Mouse (Mus musculus): ENCODE measurements at regions not wholly inside any gene's neighbourhood (a gene's known extent, or its start where the extent isn't known, plus 50 kb on each side); places are given as distances from the start of the nearest gene placed in this dataset.

GRCm38 (mm10) chr13:28573364-28573763 lies 316.0 kb downstream of the Gm11361 start:
- DNase-seq (ENCODE audit: low spot score): no peak

DNA sequence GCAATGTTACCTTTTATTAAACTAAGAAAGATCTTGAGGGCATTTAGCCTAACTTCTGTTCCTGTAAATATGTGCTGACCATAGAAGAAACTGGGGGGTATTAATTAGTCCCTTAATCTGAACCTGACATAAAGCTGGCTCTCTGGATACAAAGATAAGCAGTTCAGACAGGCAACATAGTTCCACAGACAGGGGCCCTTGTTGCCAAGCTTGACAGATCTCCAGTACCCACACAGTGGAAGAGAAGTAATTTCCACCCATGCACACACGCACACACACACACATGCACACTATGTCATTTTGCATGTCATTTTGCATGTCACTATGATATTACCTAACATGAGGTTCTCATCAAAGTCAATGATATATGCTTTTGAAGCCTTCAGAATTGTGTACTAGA lies 315.1 kb downstream of the Gm11361 start:
- no peak for DNase-seq (ENCODE audit: low spot score)

GRCm38 (mm10) chr13:28571716-28572115 lies 314.4 kb downstream of the Gm11361 start:
- no peak for DNase-seq (ENCODE audit: low spot score)

DNA sequence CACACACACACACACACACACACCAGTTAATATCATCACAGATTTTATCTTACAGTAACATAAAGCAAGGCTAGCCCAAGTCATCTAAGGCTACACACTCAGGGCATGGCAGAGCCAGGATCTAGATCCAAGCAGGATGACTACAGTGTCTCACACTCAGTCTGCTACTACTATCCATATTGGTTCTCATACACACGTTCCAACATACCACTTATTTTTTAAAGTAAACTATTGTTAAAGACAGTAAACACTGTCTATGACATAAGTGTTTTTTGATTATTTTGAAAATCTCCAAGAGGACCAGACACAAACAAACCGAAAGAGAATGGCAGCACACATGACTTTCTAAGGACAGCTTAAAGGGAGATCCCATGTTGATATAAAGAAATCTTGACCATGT lies 306.3 kb downstream of the Gm11361 start:
- DNase-seq (ENCODE audit: low spot score): no peak

GRCm38 (mm10) chr13:28560081-28560480 lies 302.8 kb downstream of the Gm11361 start:
- no peak for DNase-seq (ENCODE audit: low spot score)

- DNase-seq (ENCODE audit: low spot score): no peak
Measured at GRCm38 (mm10) chr13:28557032-28557570, 299.8 kb downstream of the Gm11361 start.

DNA sequence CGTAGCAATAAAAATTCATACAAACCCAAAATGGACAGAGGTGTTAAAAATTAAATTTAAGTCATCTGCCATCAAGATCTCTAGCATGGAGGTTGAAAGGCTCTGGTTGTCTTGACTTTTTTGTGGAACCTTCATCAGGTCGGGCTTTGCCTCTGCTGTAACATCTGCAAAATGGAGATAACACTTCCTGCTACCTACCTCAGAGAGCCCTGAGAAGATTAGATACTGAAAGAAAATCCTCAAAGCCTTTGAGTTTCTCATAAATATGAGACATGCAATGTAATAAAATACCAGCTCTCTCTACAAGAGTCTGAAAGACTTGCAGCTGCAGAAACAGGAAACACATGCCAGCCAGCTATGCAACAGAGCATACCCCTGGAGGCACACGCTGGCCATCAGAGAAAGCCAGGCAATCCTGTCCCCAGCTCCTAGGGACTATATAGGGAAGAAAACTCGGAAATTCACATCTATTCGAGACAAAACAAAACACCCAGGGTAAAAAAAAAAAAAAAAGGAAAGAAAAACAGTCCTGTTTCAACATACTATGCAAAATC lies 299.1 kb downstream of the Gm11361 start:
- DNase-seq (ENCODE audit: low spot score): no peak

DNA sequence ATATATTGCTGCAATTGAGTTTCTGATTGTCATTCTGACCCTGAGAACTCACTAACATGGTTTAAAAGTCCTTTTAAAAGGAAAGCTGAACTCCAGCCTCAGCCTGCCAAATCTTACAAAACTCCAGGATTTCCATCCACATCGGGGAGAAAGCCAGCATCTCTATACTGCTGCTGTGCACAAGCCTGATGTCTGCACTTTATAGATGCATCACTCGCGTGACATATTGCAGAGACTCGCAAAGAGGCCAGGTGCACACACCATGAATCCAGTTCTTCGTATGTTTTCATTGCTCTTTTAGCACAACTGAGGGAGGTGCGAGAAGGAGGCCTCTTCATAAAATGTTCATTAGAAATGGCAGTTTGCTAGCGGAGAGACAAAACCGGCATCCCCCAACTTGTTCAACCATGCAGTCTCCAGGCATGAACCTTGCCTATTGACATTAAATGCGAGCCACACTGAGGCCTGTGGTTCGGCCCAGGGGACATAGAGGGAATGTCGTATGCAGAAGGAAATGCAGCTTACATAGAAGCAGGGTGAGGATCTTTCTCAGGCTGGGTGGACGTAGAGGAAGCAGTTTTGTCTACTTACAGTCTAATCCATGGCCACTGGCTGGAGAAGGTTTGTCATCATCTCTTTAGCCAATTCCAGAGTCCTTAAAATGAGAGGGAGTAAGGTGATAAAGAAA lies 297.0 kb downstream of the Gm11361 start:
- DNase-seq (ENCODE audit: low spot score): no peak

DNA sequence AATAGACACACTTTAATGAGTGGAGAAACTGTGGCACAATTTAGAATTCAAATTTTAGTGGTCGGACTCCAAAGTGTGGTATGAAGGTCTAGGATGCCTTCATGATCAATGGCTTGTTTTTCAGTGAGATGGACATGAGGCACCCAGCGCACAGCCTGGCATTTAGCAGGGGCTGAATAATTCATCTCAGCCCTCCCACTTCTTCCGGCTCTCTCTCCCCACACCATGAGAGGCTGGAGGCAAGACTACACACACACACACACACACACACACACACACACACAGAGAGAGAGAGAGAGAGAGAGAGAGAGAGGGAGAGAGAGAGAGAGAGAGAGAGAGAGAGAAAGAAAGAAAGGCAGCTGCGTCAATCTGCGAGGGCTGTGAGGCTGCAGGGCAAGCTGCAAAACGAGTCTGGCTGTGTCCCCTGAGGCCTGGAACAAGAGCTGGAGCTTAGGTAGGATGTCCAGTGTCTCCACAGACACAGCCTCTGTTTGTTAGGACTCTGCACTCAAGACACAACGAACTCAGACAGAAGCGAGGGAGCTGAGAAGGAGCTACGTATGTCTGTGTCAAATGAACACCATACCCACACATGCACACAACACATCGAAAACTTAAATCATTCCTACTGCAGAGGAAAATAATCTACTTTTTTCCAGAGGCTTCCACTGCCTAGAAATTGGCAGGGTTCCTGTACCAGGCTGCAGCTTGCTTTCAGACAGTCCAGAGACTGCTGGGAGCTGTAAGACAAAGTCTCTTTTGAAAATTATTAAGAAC lies 295.8 kb downstream of the Gm11361 start:
- no peak for DNase-seq (ENCODE audit: low spot score)

DNA sequence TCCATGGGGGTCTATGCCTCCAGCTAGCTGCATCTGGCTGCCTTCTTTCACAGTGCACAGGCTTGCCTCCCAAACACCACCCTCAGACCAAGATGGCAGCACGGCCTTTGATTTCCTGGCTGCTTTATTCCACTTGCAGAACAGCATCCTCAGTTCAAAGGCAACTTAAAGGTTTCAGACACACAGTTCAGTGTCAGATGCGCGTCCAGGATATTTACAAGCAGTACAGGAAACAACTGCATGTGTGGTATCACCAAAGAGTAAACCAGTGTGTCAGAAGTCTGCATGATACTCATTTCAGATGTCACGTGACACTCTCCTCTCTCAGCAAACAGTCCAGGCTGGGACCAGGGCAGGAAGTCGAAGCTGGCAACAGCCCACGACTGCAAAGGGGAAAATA lies 294.2 kb downstream of the Gm11361 start:
- no peak for DNase-seq (ENCODE audit: low spot score)

- no peak for DNase-seq (ENCODE audit: low spot score)
Measured at GRCm38 (mm10) chr13:28545797-28546196, 288.5 kb downstream of the Gm11361 start.

GRCm38 (mm10) chr13:28545337-28545736 lies 288.0 kb downstream of the Gm11361 start:
- DNase-seq (ENCODE audit: low spot score): no peak

- no peak for DNase-seq (ENCODE audit: low spot score)
Measured at GRCm38 (mm10) chr13:28544819-28545180, 287.5 kb downstream of the Gm11361 start.

GRCm38 (mm10) chr13:28544003-28544818 lies 286.9 kb downstream of the Gm11361 start:
- DNase-seq (ENCODE audit: low spot score): no peak

- no peak for DNase-seq (ENCODE audit: low spot score)
Measured at GRCm38 (mm10) chr13:28541607-28542006, 284.3 kb downstream of the Gm11361 start.

DNA sequence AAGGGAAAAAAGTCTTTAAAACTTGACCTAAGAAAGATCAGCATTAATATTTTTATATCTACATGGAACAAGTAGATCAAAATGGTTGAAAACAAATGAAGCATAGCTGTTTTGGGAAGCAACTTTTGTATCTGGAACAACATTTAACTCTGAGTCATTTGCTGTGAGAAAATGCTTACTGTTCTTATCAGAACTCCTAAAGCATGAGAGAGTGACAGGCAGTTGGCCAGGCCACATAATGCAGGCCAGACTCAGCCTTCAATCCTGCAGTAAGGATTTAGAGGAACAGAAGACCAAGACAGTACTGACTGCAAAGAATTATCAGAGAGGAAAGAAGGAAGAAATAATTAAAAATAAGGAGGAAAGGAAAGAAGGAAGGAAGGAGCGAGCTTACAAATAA lies 275.8 kb downstream of the Gm11361 start:
- DNase-seq (ENCODE audit: low spot score): no peak

DNA sequence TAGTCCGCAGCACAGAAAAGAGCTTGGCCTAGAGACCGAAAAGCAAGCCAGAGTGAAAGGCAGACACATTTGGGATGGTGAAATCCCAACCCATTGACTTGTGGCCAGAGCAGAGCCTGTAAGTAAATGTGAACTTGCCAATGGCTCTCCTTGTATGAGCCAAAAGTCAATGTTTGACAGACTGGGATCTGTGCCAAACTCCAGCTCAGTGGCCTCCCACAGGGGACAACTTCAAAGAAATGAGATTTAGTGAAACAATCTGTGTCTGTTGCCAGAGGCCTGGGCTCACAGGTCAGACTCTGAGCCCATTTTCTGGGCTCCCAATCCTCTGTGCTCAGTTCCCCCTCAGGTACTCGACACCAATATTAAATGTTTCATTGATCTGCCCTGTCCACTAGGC lies 274.9 kb downstream of the Gm11361 start:
- peak; percentile 58 for DNase-seq (ENCODE audit: low spot score)

DNA sequence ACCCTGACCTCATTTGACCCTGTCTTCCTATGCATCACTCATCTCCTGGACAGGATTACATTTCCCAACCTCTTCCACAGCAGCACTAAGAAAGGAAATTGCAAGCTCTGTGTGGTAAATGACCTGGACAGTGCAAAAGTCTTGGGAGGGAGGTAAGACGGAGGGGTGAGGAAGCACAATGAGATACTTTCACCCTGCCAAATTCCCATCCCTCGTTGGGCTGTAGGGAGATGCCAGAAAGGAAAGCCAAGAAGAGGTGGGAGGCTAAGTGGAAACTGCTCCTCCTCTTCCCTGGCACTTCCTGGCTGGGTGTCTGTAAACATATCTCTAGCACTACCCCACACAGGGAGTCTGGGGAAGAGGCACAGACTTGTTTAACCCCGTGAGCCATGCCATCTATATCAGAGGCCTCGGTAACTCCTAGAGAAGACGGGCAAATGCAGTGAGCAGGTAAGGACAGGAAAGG lies 274.2 kb downstream of the Gm11361 start:
- DNase-seq (ENCODE audit: low spot score): no peak

GRCm38 (mm10) chr13:28530947-28531346 lies 273.6 kb downstream of the Gm11361 start:
- no peak for DNase-seq (ENCODE audit: low spot score)

GRCm38 (mm10) chr13:28528898-28529511 lies 271.7 kb downstream of the Gm11361 start:
- DNase-seq (ENCODE audit: low spot score): no peak

- no peak for DNase-seq (ENCODE audit: low spot score)
Measured at GRCm38 (mm10) chr13:28526299-28526698, 269.0 kb downstream of the Gm11361 start.

- no peak for DNase-seq (ENCODE audit: low spot score)
Measured at GRCm38 (mm10) chr13:28524411-28524810, 267.1 kb downstream of the Gm11361 start.
